Mouse (Mus musculus): ENCODE data around the gene Snrk. TPM values are rescaled to one million over a fixed set of nuclear protein-coding genes. Genes with fewer than 3 reads are reported as not detected.

Gene Snrk
- polyA plus RNA-seq, 1 experiment from 2014 or later, result 57.6 TPM

- H3K9me3 ChIP-seq, result no peaks in the 10 kb centered on the region
- no peaks in the 10 kb centered on the region for H3K27me3 ChIP-seq
- H3K4me2 ChIP-seq (replicated peaks), result no peak overlapping the region
- H3K4me1 ChIP-seq, result no peaks in the 10 kb centered on the region
- 52% methylated on average over 7 of the region's 7 CpGs for WGBS
- no peak overlapping the region for H3K4me3 ChIP-seq
- no peak overlapping the region for H3K27ac ChIP-seq
- ATAC-seq (ENCODE audit: insufficient number of reproducible peaks, insufficient read depth, low FRiP score, low TSS enrichment), result no peak
- no peak overlapping the region for H3K9ac ChIP-seq
- no peaks in the 10 kb centered on the region for H3K36me3 ChIP-seq
Observed at GRCm38 (mm10) chr9:122091171-122091570, 25.9 kb upstream of the Snrk start.

- H3K9me3 ChIP-seq, result no peaks in the 10 kb centered on the region
- H3K4me2 ChIP-seq (replicated peaks), result no peak overlapping the region
- no peaks in the 10 kb centered on the region for H3K4me1 ChIP-seq
- no peaks in the 10 kb centered on the region for H3K36me3 ChIP-seq
- no peak overlapping the region for H3K4me3 ChIP-seq
- H3K27me3 ChIP-seq, result no peaks in the 10 kb centered on the region
- no peak for ATAC-seq (ENCODE audit: insufficient number of reproducible peaks, insufficient read depth, low FRiP score, low TSS enrichment)
- 53% methylated on average over 5 of the region's 5 CpGs for WGBS
- H3K27ac ChIP-seq, result no peak overlapping the region
- H3K9ac ChIP-seq, result no peak overlapping the region
Observed at GRCm38 (mm10) chr9:122091782-122092228, 25.3 kb upstream of the Snrk start.

- H3K27me3 ChIP-seq, result no peaks in the 10 kb centered on the region
- H3K4me1 ChIP-seq, result no peaks in the 10 kb centered on the region
- H3K9me3 ChIP-seq, result no peaks in the 10 kb centered on the region
- WGBS, result 60% methylated on average over 1 of the region's 1 CpGs
- no peak overlapping the region for H3K9ac ChIP-seq
- no peak overlapping the region for H3K4me2 ChIP-seq (replicated peaks)
- H3K27ac ChIP-seq, result no peak overlapping the region
- no peak overlapping the region for H3K4me3 ChIP-seq
- ATAC-seq (ENCODE audit: insufficient number of reproducible peaks, insufficient read depth, low FRiP score, low TSS enrichment), result no peak
- H3K36me3 ChIP-seq, result no peaks in the 10 kb centered on the region
Observed at GRCm38 (mm10) chr9:122094171-122094570, 22.9 kb upstream of the Snrk start.

- WGBS, result 87% methylated on average over 5 of the region's 5 CpGs
- Histone ChIP-seq H3K27ac (no peak overlapping the region), H3K36me3 (no peaks in the 10 kb centered on the region), H3K9ac (no peak overlapping the region), H3K4me1 (no peaks in the 10 kb centered on the region), H3K9me3 (no peaks in the 10 kb centered on the region), H3K4me3 (no peak overlapping the region), H3K4me2 (replicated peaks) (no peak overlapping the region), H3K27me3 (no peaks in the 10 kb centered on the region)
- ATAC-seq (ENCODE audit: insufficient number of reproducible peaks, insufficient read depth, low FRiP score, low TSS enrichment), result no peak
Observed at GRCm38 (mm10) chr9:122096822-122097511, 20.1 kb upstream of the Snrk start.

DNA sequence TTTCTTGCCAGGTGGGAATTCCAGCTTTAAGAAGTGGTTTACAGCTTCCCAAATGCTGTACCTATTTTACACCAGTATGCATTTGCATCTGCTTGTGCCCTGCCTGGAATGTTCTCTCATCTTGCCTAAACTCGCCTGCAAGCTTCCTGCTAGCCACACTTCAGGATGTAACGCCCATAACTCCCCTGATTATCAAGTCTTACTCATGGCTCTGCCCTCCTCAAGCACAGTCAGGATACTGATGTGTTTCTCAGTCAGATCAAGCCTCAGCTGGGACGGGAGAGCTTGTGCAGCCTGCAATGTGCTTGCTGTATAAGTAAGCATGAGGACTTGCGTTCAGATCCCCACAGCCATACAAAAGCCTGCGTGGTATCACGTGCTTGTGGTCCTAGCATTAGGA, 19.5 kb upstream of the Snrk start:
- Histone ChIP-seq H3K4me1 (no peaks in the 10 kb centered on the region), H3K4me3 (no peak overlapping the region), H3K9me3 (no peaks in the 10 kb centered on the region), H3K27ac (no peak overlapping the region), H3K9ac (no peak overlapping the region), H3K4me2 (replicated peaks) (no peak overlapping the region), H3K27me3 (no peaks in the 10 kb centered on the region), H3K36me3 (no peaks in the 10 kb centered on the region)
- WGBS, result 58% methylated on average over 6 of the region's 6 CpGs
- ATAC-seq (ENCODE audit: insufficient number of reproducible peaks, insufficient read depth, low FRiP score, low TSS enrichment), result no peak

GRCm38 (mm10) chr9:122100584-122101127, 16.4 kb upstream of the Snrk start:
- H3K27me3 ChIP-seq, result no peaks in the 10 kb centered on the region
- H3K4me3 ChIP-seq, result no peak overlapping the region
- H3K9ac ChIP-seq, result no peak overlapping the region
- H3K27ac ChIP-seq, result no peak overlapping the region
- no peaks in the 10 kb centered on the region for H3K9me3 ChIP-seq
- no peaks in the 10 kb centered on the region for H3K36me3 ChIP-seq
- H3K4me2 ChIP-seq (replicated peaks), result no peak overlapping the region
- no peaks in the 10 kb centered on the region for H3K4me1 ChIP-seq
- no peak for ATAC-seq (ENCODE audit: insufficient number of reproducible peaks, insufficient read depth, low FRiP score, low TSS enrichment)

DNA sequence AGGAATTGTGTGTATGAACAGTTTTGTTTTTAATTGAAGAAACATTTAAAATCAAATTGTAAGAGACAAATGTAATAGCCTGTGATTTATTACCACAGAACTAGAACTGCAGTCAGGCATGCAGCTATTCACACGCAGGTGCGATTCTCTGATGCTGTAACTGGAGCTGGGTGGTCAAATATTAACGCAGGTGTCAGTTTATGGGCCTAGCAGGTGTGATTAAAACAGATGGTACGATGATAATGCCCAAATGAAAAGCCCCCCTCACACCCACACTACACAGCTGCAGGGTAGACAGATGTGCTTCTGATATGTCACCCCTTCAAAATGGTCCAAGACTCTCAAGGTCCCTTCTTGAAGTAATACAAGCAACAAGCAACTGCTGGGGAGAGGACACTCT, 15.9 kb upstream of the Snrk start:
- Histone ChIP-seq H3K4me2 (replicated peaks) (no peak overlapping the region), H3K4me1 (no peaks in the 10 kb centered on the region), H3K27me3 (no peaks in the 10 kb centered on the region), H3K9ac (no peak overlapping the region), H3K4me3 (no peak overlapping the region), H3K36me3 (no peaks in the 10 kb centered on the region), H3K9me3 (no peaks in the 10 kb centered on the region), H3K27ac (no peak overlapping the region)
- WGBS, result 79% methylated on average over 4 of the region's 4 CpGs
- ATAC-seq (ENCODE audit: insufficient number of reproducible peaks, insufficient read depth, low FRiP score, low TSS enrichment), result no peak

- no peaks in the 10 kb centered on the region for H3K36me3 ChIP-seq
- no peak overlapping the region for H3K4me2 ChIP-seq (replicated peaks)
- 67% methylated on average over 9 of the region's 9 CpGs for WGBS
- no peak overlapping the region for H3K27ac ChIP-seq
- H3K4me1 ChIP-seq, result no peaks in the 10 kb centered on the region
- ATAC-seq (ENCODE audit: insufficient number of reproducible peaks, insufficient read depth, low FRiP score, low TSS enrichment), result no peak
- no peak overlapping the region for H3K9ac ChIP-seq
- H3K4me3 ChIP-seq, result no peak overlapping the region
- H3K27me3 ChIP-seq, result no peaks in the 10 kb centered on the region
- H3K9me3 ChIP-seq, result no peaks in the 10 kb centered on the region
Observed at GRCm38 (mm10) chr9:122103550-122104284, 13.3 kb upstream of the Snrk start.

GRCm38 (mm10) chr9:122104285-122104829, 12.7 kb upstream of the Snrk start:
- Histone ChIP-seq H3K9ac (no peak overlapping the region), H3K36me3 (no peaks in the 10 kb centered on the region), H3K4me2 (replicated peaks) (no peak overlapping the region), H3K4me3 (no peak overlapping the region), H3K27me3 (no peaks in the 10 kb centered on the region), H3K27ac (no peak overlapping the region), H3K4me1 (no peaks in the 10 kb centered on the region), H3K9me3 (no peaks in the 10 kb centered on the region)
- no peak for ATAC-seq (ENCODE audit: insufficient number of reproducible peaks, insufficient read depth, low FRiP score, low TSS enrichment)
- 61% methylated on average over 7 of the region's 7 CpGs for WGBS

DNA sequence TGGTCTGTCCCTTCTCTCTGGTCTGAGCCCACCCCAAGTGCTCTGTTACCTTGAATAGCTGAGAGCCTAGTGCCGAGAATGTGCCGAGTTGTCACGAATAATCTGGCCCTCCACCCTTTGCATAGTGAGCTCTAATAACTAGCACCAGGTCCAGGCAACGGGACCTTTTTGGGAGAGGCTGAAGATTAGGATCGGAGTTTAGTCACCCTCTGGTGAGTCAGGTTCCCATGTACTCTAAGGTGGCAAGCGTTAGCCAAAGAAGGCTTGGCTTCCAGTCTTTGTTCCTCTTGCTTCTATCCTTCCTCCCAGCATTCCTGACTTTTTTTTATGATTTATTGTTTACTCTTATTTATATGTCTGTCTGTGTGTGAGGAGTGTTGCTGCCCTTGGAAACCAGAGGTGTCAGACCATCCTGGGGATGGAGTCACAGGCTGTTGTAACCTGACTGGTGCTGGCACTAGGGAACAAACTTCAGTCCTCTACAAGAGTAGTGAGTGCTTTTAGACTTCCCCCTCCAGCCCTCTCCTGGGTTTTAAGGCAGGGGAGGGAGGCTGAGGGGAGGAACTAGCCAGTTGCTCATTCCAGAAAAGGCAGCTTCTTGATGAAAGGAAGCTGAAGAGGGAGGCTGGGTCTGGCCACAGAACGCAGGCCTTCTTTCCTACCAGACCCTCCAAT, 9.2 kb upstream of the Snrk start:
- no peak for ATAC-seq (ENCODE audit: insufficient number of reproducible peaks, insufficient read depth, low FRiP score, low TSS enrichment)
- WGBS, result 66% methylated on average over 7 of the region's 7 CpGs
- H3K4me1 ChIP-seq, result no peaks in the 10 kb centered on the region
- no peak overlapping the region for H3K4me3 ChIP-seq
- no peaks in the 10 kb centered on the region for H3K36me3 ChIP-seq
- no peaks in the 10 kb centered on the region for H3K27me3 ChIP-seq
- no peak overlapping the region for H3K4me2 ChIP-seq (replicated peaks)
- no peak overlapping the region for H3K9ac ChIP-seq
- no peak overlapping the region for H3K27ac ChIP-seq
- H3K9me3 ChIP-seq, result no peaks in the 10 kb centered on the region

DNA sequence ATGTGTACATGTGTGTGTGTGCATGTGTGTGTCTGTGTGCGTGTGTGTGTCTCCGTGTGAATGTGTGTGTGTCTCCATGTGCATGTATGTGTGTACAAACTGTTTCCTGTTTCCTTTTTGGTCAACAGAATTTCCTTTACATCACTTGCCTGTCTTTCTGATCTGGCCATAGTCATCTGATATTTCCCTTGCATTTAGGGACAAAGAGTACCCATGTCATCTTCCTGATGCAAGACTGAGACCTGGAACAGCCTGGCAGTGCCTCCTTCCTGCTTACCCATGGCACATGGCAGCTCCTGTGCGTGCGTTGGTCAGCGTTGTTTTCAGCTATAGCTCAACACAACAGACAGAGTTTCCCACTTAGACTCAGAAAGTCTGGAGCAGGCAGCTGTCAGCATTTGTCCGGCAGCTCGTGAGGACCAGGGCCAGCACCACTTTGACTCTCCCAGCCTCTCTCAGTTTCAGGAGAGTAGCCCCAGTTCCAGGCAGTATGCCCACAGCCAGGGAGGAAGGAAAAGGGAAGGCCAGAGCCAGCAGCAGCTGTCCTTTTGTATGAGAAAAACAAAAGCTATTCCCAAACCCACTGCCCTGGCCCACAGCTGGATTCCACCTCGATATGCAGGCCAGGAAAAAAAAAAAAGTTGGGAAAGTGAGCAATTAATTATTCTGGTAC, 7.4 kb upstream of the Snrk start:
- WGBS, result 58% methylated on average over 8 of the region's 8 CpGs
- no peak overlapping the region for H3K27ac ChIP-seq
- H3K4me1 ChIP-seq, result no peaks in the 10 kb centered on the region
- no peak for ATAC-seq (ENCODE audit: insufficient number of reproducible peaks, insufficient read depth, low FRiP score, low TSS enrichment)
- no peaks in the 10 kb centered on the region for H3K36me3 ChIP-seq
- no peaks in the 10 kb centered on the region for H3K9me3 ChIP-seq
- H3K4me3 ChIP-seq, result no peak overlapping the region
- no peak overlapping the region for H3K9ac ChIP-seq
- no peaks in the 10 kb centered on the region for H3K27me3 ChIP-seq
- no peak overlapping the region for H3K4me2 ChIP-seq (replicated peaks)
